9 mouse cellular contexts compared by ENCODE assay signal in the genomic region with DNA sequence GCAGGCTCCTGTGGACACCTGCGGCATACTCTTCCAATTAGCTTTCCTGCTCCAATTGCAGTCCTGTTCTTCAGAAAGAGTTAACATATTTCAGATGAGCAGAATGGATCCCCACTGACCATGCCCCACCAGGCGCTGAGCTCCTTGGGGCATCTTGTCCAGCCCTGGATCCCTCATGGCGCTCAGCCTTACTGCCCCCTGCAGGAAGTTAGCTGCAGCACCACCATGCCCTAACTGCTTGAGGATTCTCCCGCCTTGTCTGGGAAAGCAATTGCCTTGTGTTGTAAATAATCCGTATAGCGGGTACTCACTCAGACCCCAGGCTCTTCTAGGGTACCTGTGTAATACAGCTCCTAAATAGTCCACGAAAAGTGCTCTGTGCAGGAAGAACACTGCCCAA. TPM values are rescaled to one million over a fixed set of nuclear protein-coding genes. Genes with fewer than 3 reads are reported as not detected.
A peak's percentile ranks its signal among the peaks of the same experiment; 100 is the strongest.
DNase-seq lines count a peak whose midpoint lies in the region; ATAC-seq and TF ChIP-seq lines count a peak whose summit lies in the region.
"Had no signal": no experiment of that assay in that cellular context is flagged by ENCODE, and none has a peak within 500 bp of the region (broad histone marks: within the 10 kb centered on the region; RNA-seq: fewer than 3 reads in every experiment).

No protein-coding gene starts in this region.

- peak; percentile 22 for DNase-seq in kidney, adult 2 months
- no peak for DNase-seq in kidney, adult 11 months
- DNase-seq in A20 (ENCODE audit: low read depth, low spot score) (peak; percentile 19), MEL-GATA-1-ER (ENCODE audit: extremely low read depth, low read depth) (peak; percentile 2), adipocyte (ENCODE audit: low spot score) (no peak)
- DNase-seq in embryonic facial prominence, embryonic 10.5 days (ENCODE audit: low spot score) = peak; percentile 32
- DNase-seq: heart, postnatal 4 days; right cerebral cortex, postnatal 4 days had no signal

- no peak for ATAC-seq in forebrain, embryonic 13.5 days

- TF ChIP-seq POLR2A in kidney, adult 2 months (IDR thresholded peaks at IDR 0.05; ENCODE audit: low read depth, low read length) = no peak

- no peak overlapping the region for H3K9ac ChIP-seq in forebrain, embryonic 13.5 days

- no peaks in the 10 kb centered on the region; the same call in none of the 2 replicates for H3K36me3 ChIP-seq in kidney, adult 2 months (ENCODE audit: control insufficient read depth, insufficient read depth, low read length)
- peaks cover 57% of the 10 kb centered on the region for H3K36me3 ChIP-seq in embryonic facial prominence, embryonic 10.5 days (replicated peaks)
- 0 out of 2 replicates have a peak, but pooled peaks cover 4% of the 10 kb centered on the region for H3K36me3 ChIP-seq in forebrain, embryonic 13.5 days (ENCODE audit: poor library complexity, severe bottlenecking)

- no peaks in the 10 kb centered on the region for H3K27me3 ChIP-seq in kidney, adult 2 months (replicated peaks; ENCODE audit: control insufficient read depth, insufficient read depth, low read length)
- no peaks in the 10 kb centered on the region for H3K27me3 ChIP-seq in embryonic facial prominence, embryonic 10.5 days (replicated peaks; ENCODE audit: low read depth, poor library complexity, severe bottlenecking)
- H3K27me3 ChIP-seq in forebrain, embryonic 13.5 days = no peaks in the 10 kb centered on the region

- no peaks in the 10 kb centered on the region for H3K9me3 ChIP-seq in embryonic facial prominence, embryonic 10.5 days
- H3K9me3 ChIP-seq in forebrain, embryonic 13.5 days (replicated peaks) = no peaks in the 10 kb centered on the region

- no peak overlapping the region for H3K4me3 ChIP-seq in kidney, adult 2 months (ENCODE audit: insufficient read depth, low read depth, low read length)
- no peak overlapping the region for H3K4me3 ChIP-seq in embryonic facial prominence, embryonic 10.5 days
- H3K4me3 ChIP-seq in forebrain, embryonic 13.5 days = no peak overlapping the region

- TF ChIP-seq CTCF in kidney, adult 2 months (conservative IDR thresholded peaks at IDR 0.05; ENCODE audit: insufficient read depth, insufficient read length, low read depth, low read length) = peak; percentile 42; the same call in 1 of the 2 replicates

- 79% methylated on average over 7 of the region's 7 CpGs for WGBS in kidney, adult 2 months
- 81% methylated on average over 7 of the region's 7 CpGs for WGBS in embryonic facial prominence, embryonic 10.5 days
- 90% methylated on average over 7 of the region's 7 CpGs for WGBS in forebrain, embryonic 13.5 days

- no peak overlapping the region for H3K4me2 ChIP-seq in forebrain, embryonic 13.5 days

- no peak overlapping the region for H3K27ac ChIP-seq in kidney, adult 2 months (ENCODE audit: insufficient read depth, low read depth, low read length)
- no peak overlapping the region for H3K27ac ChIP-seq in embryonic facial prominence, embryonic 10.5 days (replicated peaks)
- H3K27ac ChIP-seq in forebrain, embryonic 13.5 days = no peak overlapping the region

- no peaks in the 10 kb centered on the region for H3K4me1 ChIP-seq in kidney, adult 2 months (ENCODE audit: control insufficient read depth, insufficient read depth, low read length)
- H3K4me1 ChIP-seq in embryonic facial prominence, embryonic 10.5 days = no peaks in the 10 kb centered on the region
- no peaks in the 10 kb centered on the region for H3K4me1 ChIP-seq in forebrain, embryonic 13.5 days

RNA-seq across cellular contexts. Expression of a gene that starts 42.0 kb away (rescaled TPM):
- 0.80 and 0.88 TPM in 2 replicates for polyA plus RNA-seq in kidney, adult 2 months (2012; rRNA removed)
- polyA plus RNA-seq in embryonic facial prominence, embryonic 10.5 days (2016; fragmentation: Nextera tagmentation; extraction: Ambion mirVana) = not detected in 2 replicates
- 0.08 TPM in 1 of 2 replicates, not detected in the other for polyA plus RNA-seq in forebrain, embryonic 13.5 days (2015; fragmentation: Nextera tagmentation; extraction: Ambion mirVana)

Comparison
In these comparisons a context has a peak if more than half of its experiments do, and no peak if none do; other contexts are left out.
1. DNase-seq: peak in kidney, adult 2 months (single experiment), A20 (single experiment), MEL-GATA-1-ER (single experiment) and embryonic facial prominence, embryonic 10.5 days (single experiment); none in kidney, adult 11 months (single experiment) and adipocyte (single experiment).